Mouse (Mus musculus) forebrain, embryonic 13.5 days (tissue): ENCODE data around the gene Sdc4. TPM values are rescaled to one million over a fixed set of nuclear protein-coding genes. Genes with fewer than 3 reads are reported as not detected.
A peak's percentile ranks its signal among the peaks of the same experiment; 100 is the strongest.

Experiments
- ATAC-seq: fragments of 200-750 bp; cut with Nextera tagmentation; 2 replicates; pipeline ENCODE4 v1.8.0; 2017
- H3K27ac ChIP-seq: fragments of 300-500 bp; sonication (generic); 2 replicates; pipeline ENCODE4 v1.5.1; 2015; ENCODE audit warnings: inconsistent platforms, mild to moderate bottlenecking, moderate library complexity
- H3K27me3 ChIP-seq: fragments of 300-500 bp; sonication (generic); 2 replicates; pipeline ENCODE4 v1.6.1; 2015; ENCODE audit warnings: mild to moderate bottlenecking, inconsistent platforms
- H3K36me3 ChIP-seq: fragments of 300-500 bp; sonication (generic); 2 replicates; pipeline ENCODE4 v1.6.1; 2015; ENCODE audit warnings: mild to moderate bottlenecking, inconsistent platforms; ENCODE audit not compliant: poor library complexity, severe bottlenecking
- H3K4me1 ChIP-seq: fragments of 300-500 bp; sonication (generic); 2 replicates; pipeline ENCODE4 v1.6.1; 2015; ENCODE audit warnings: inconsistent platforms
- H3K4me2 ChIP-seq: fragments of 300-500 bp; sonication (generic); 2 replicates; pipeline ENCODE4 v1.6.1; 2015; ENCODE audit warnings: inconsistent platforms, mild to moderate bottlenecking, moderate library complexity
- H3K4me3 ChIP-seq: fragments of 300-500 bp; sonication (generic); 2 replicates; pipeline ENCODE4 v1.5.1; 2015; ENCODE audit warnings: mild to moderate bottlenecking, inconsistent platforms
- H3K9ac ChIP-seq: fragments of 300-500 bp; sonication (generic); 2 replicates; pipeline ENCODE4 v1.6.1; 2015; ENCODE audit warnings: mild to moderate bottlenecking, inconsistent platforms
- H3K9me3 ChIP-seq: fragments of 300-500 bp; sonication (generic); replicated peaks from 2 replicates; pipeline ENCODE4 v1.6.1; 2016; ENCODE audit warnings: inconsistent platforms
- WGBS: fragments of 180-500 bp; shearing (Covaris S2); methylation state at CpG from one replicate; pipeline ENCODE4 v1.1.7; 2015; 5-methylcytosine and 5-hydroxymethylcytosine counted together
- polyA plus RNA-seq: library from polyadenylated mRNA; unstranded; fragments of >200 nt; fragmentation: Nextera tagmentation; extraction: Ambion mirVana; gene quantifications from 2 replicates; pipeline ENCODE4 v1.2.1, GENCODE M21; 2015

The Sdc4 gene
- polyA plus RNA-seq = 7.9 and 8.6 TPM in 2 replicates

GRCm38 (mm10) chr2:164443460-164444000 lies at the start of gene Sdc4:
TSS of gene Sdc4 (minus strand) at chr2:164443887.
- H3K9ac ChIP-seq = peak within 1 kb of the TSS; percentile 68
- ATAC-seq = no peak
- peaks cover 27% of the 10 kb centered on the region for H3K4me1 ChIP-seq
- WGBS = 8% methylated on average over 18 of the region's 18 CpGs
- H3K27ac ChIP-seq = no peak within 1 kb of the TSS
- H3K4me2 ChIP-seq = peak within 1 kb of the TSS; percentile 93
- peak within 1 kb of the TSS; percentile 51 for H3K4me3 ChIP-seq
- no peaks in the 10 kb centered on the region for H3K9me3 ChIP-seq
- peaks cover 14% of the 10 kb centered on the region for H3K27me3 ChIP-seq
- no peaks in the 10 kb centered on the region for H3K36me3 ChIP-seq

DNA sequence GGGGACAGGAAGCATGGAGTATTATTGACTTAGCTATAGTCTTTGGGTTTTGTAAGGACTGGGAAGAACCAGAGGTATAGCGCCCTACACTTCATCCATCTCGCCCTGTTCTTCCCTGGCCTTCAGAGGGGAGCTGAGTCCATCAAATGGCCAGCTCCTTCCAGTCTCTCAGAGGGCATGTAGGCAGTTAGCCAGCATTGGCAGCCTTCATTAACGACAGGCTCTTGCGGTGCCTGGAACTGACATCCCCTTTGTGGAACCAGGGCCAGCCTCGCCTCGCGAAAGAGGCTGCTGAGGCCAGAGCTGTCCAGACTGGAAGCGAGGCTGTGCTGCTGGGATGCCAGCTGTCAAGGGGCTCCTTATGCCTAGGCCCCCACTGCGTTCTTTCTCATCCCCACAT lies 44.1 kb upstream of the Sdc4 start:
- H3K4me3 ChIP-seq = no peak overlapping the region
- no peak overlapping the region for H3K9ac ChIP-seq
- H3K4me2 ChIP-seq = 0 out of 2 replicates have a peak overlapping the region, but pooled peaks have one; percentile 7
- peaks cover 17% of the 10 kb centered on the region for H3K4me1 ChIP-seq
- peaks cover 35% of the 10 kb centered on the region for H3K27me3 ChIP-seq
- peaks cover 7% of the 10 kb centered on the region; the same call in 1 of the 2 replicates for H3K36me3 ChIP-seq
- no peak overlapping the region for H3K27ac ChIP-seq
- 57% methylated on average over 9 of the region's 9 CpGs for whole genome bisulfite sequencing
- no peaks in the 10 kb centered on the region for H3K9me3 ChIP-seq
- ATAC-seq = no peak

DNA sequence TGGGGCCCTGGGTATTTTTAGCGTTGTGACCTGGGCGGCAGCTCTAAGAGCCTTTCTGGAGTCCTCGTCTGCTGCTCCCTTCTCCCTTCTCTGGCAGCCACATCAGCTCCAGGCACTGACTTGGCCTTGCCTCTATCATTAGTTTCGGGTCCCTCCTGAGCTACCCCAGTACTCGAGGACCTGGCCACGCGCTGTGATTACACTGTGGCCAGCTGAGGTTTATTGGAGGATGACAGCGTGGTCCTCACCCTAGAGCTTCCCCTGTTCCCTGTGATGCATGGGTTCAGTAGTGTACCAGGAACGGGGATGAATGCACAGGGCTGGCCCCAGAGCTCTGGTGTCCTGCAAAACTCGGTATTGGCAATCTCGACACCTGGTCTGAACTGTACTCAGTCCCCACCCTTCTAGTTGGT lies 43.4 kb upstream of the Sdc4 start:
- Histone ChIP-seq H3K36me3 (peaks cover 7% of the 10 kb centered on the region; the same call in 1 of the 2 replicates), H3K4me1 (peaks cover 17% of the 10 kb centered on the region), H3K4me2 (peak overlapping the region; percentile 100), H3K9me3 (no peaks in the 10 kb centered on the region), H3K9ac (peak overlapping the region; percentile 74), H3K27ac (no peak overlapping the region), H3K4me3 (peak overlapping the region; percentile 68), H3K27me3 (peaks cover 35% of the 10 kb centered on the region)
- WGBS = 12% methylated on average over 11 of the region's 11 CpGs
- no peak for ATAC-seq

DNA sequence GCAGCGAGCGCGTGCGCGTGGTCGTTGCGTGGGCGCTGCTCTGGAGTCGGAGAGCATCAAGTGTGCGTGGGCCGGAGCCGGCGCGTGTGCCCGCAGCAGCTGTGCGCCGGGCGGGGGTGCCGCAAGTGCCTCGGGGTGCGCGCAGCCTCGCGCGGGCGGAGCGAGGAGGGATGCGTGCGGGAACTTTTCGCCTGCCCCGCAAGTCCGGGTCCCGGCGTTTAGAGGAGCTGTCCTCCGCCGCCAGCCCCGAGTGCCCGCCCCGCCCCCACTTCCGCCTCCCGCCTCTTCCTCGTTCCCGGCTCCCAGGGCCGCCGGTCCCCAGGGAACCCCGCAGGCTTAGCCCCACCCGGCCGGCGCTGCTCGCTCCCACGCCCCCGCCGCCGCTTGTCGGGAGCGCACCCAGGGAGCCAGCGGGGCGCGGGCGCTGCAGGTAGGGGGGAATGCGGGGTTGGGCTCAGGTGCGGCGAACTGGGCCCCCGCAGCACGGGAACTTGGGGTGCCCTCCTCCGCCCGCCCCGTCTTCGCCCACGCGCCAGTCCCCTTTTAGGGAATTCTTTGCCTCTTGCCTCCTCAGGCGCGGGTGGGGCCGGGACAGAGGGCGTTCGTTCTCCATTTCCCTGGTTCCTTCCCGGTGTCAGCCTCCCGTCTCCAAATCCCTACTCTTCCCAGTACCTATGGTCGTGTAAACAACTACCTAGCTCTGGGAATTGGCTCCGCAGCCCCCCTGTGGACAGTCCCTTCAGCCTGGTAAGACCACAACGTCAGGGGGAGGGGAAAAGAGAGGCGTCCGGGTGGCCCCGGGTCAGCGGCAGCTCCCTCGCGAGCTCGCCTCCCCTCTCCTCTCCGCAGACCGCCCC lies 42.8 kb upstream of the Sdc4 start:
- peaks cover 17% of the 10 kb centered on the region for H3K4me1 ChIP-seq
- peak overlapping the region; percentile 74 for H3K9ac ChIP-seq
- WGBS = under 1% methylated on average over 75 of the region's 90 CpGs
- ATAC-seq = peak; percentile 65
- peak overlapping the region; percentile 68 for H3K4me3 ChIP-seq
- no peaks in the 10 kb centered on the region for H3K9me3 ChIP-seq
- H3K27ac ChIP-seq = no peak overlapping the region
- peaks cover 7% of the 10 kb centered on the region; the same call in 1 of the 2 replicates for H3K36me3 ChIP-seq
- peak overlapping the region; percentile 100 for H3K4me2 ChIP-seq
- peaks cover 35% of the 10 kb centered on the region for H3K27me3 ChIP-seq

DNA sequence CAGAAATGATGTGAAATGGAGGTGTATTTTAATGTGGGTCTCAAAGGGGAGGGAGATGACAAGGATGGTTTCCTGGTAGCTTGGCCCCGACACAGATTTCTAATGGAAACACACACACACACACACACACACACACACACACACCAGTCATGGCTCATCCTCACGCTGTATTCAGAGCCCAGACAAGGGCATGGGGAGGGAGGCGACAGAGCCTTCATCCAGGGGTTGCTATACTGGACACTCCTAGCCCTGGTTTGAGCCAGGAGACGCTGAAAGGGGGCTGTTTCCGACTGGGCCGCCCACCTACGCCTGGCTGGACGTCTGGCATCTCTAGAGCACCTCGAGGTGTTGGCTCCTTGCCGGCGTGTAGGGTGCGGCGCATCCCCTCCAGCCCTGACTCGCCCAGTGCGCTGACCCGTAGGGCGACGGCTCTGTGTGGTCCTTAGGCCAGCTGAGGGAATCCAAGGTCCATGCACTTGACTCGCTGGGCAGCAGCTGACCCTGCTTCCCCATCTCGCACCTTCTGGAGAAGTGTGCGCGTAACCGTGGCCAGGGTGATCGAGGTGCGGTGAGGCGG lies 42.1 kb upstream of the Sdc4 start, which contains the start of gene Dbndd2:
Gene Dbndd2 (plus strand): TSS at position 426 of the 577 bp plus-strand sequence.
- 2% methylated on average over 26 of the region's 26 CpGs for WGBS
- peak; percentile 53 for ATAC-seq
- H3K27me3 ChIP-seq = peaks cover 35% of the 10 kb centered on the region

DNA sequence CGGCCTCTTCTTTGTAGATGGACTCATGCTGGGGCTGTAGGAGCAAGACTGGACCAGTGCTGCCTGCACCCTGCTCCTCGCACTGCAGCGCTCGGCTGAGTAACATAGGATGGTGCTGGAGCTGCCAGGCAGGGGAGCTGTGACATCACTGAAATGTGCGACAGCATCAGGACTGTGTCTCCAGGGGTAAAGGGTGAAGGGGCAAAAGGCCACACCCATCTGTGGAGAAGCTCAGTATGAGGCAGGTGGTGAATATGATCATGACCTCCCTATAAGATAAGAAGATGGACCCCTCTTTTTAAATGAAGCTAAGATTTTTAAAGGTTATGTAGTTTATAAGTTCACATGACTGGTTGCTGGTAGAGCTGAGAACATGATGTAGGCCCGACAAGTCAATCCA lies 29.9 kb upstream of the Sdc4 start, which contains the start of gene Trp53tg5:
Gene Trp53tg5 (minus strand): TSS at position 101 of the 400 bp plus-strand sequence.
- WGBS = 88% methylated on average over 6 of the region's 6 CpGs
- H3K9me3 ChIP-seq = no peaks in the 10 kb centered on the region
- no peak within 1 kb of the TSS for H3K4me3 ChIP-seq
- no peak within 1 kb of the TSS for H3K27ac ChIP-seq
- no peak for ATAC-seq
- H3K4me2 ChIP-seq = no peak within 1 kb of the TSS
- H3K4me1 ChIP-seq = no peaks in the 10 kb centered on the region
- peaks cover 48% of the 10 kb centered on the region for H3K36me3 ChIP-seq
- H3K9ac ChIP-seq = no peak within 1 kb of the TSS
- no peaks in the 10 kb centered on the region for H3K27me3 ChIP-seq

More for the DNA sequence above, 42.1 kb upstream of the Sdc4 start, which contains the start of gene Dbndd2:
- no peaks in the 10 kb centered on the region for H3K9me3 ChIP-seq
- H3K36me3 ChIP-seq = peaks cover 7% of the 10 kb centered on the region; the same call in 1 of the 2 replicates
- peaks cover 17% of the 10 kb centered on the region for H3K4me1 ChIP-seq
- H3K27ac ChIP-seq = no peak within 1 kb of the TSS
- peak within 1 kb of the TSS; percentile 74 for H3K9ac ChIP-seq
- H3K4me2 ChIP-seq = peak within 1 kb of the TSS; percentile 100
- H3K4me3 ChIP-seq = peak within 1 kb of the TSS; percentile 68

- peaks cover 55% of the 10 kb centered on the region for H3K36me3 ChIP-seq
- no peaks in the 10 kb centered on the region for H3K4me1 ChIP-seq
- no peak overlapping the region for H3K4me2 ChIP-seq
- ATAC-seq = no peak
- no peaks in the 10 kb centered on the region for H3K9me3 ChIP-seq
- WGBS = 28% methylated on average over 10 of the region's 10 CpGs
- H3K27me3 ChIP-seq = no peaks in the 10 kb centered on the region
- no peak overlapping the region for H3K9ac ChIP-seq
- H3K27ac ChIP-seq = no peak overlapping the region
- no peak overlapping the region for H3K4me3 ChIP-seq
Observed at GRCm38 (mm10) chr2:164470254-164470653, 26.6 kb upstream of the Sdc4 start.

DNA sequence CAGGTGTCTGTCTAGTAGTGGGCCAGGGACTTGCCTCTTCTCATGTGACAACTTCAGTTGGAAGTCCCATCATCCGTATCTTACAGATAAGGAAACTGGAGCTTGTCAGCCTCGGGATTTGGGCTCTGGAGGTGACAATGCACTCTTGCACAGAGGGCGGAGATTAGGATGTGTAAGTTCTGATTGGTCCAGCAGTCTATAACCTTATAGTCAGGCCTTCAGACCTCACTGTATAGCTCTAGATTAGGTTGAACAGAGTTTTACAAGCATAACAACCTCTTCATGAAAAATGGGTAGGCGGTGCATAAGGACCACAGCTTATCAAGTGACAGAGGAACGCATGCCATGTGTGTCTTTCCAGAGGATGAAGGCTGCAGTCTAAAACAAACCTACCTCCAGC lies 23.1 kb upstream of the Sdc4 start:
- WGBS = 86% methylated on average over 5 of the region's 5 CpGs
- Histone ChIP-seq H3K9me3 (no peaks in the 10 kb centered on the region), H3K4me2 (no peak overlapping the region), H3K4me1 (peaks cover 10% of the 10 kb centered on the region), H3K4me3 (no peak overlapping the region), H3K27me3 (no peaks in the 10 kb centered on the region), H3K36me3 (peaks cover 61% of the 10 kb centered on the region), H3K27ac (no peak overlapping the region), H3K9ac (no peak overlapping the region)
- ATAC-seq = no peak

- no peaks in the 10 kb centered on the region for H3K9me3 ChIP-seq
- H3K9ac ChIP-seq = no peak overlapping the region
- H3K4me2 ChIP-seq = no peak overlapping the region
- peaks cover 61% of the 10 kb centered on the region for H3K36me3 ChIP-seq
- no peak for ATAC-seq
- no peak overlapping the region for H3K27ac ChIP-seq
- no peaks in the 10 kb centered on the region for H3K27me3 ChIP-seq
- peaks cover 13% of the 10 kb centered on the region for H3K4me1 ChIP-seq
- no peak overlapping the region for H3K4me3 ChIP-seq
Observed at GRCm38 (mm10) chr2:164465161-164465560, 21.5 kb upstream of the Sdc4 start.

GRCm38 (mm10) chr2:164460745-164461551 lies 17.3 kb upstream of the Sdc4 start, which contains the start of gene Gm20458:
TSS of gene Gm20458 (plus strand) at chr2:164460967.
- Histone ChIP-seq H3K27me3 (no peaks in the 10 kb centered on the region), H3K4me3 (peak within 1 kb of the TSS; percentile 88), H3K4me2 (peak within 1 kb of the TSS; percentile 75), H3K9ac (peak within 1 kb of the TSS; percentile 85), H3K27ac (peak within 1 kb of the TSS; percentile 87), H3K9me3 (no peaks in the 10 kb centered on the region), H3K4me1 (peaks cover 21% of the 10 kb centered on the region), H3K36me3 (peaks cover 30% of the 10 kb centered on the region)
- WGBS = under 1% methylated on average over 69 of the region's 79 CpGs
- peak; percentile 99 for ATAC-seq

GRCm38 (mm10) chr2:164458535-164458934 lies 14.8 kb upstream of the Sdc4 start:
- H3K27me3 ChIP-seq = no peaks in the 10 kb centered on the region
- H3K4me2 ChIP-seq = no peak overlapping the region
- H3K36me3 ChIP-seq = peaks cover 8% of the 10 kb centered on the region; the same call in 1 of the 2 replicates
- 89% methylated on average over 8 of the region's 8 CpGs for WGBS
- H3K4me1 ChIP-seq = peaks cover 21% of the 10 kb centered on the region
- no peaks in the 10 kb centered on the region for H3K9me3 ChIP-seq
- ATAC-seq = no peak
- no peak overlapping the region for H3K4me3 ChIP-seq
- no peak overlapping the region for H3K27ac ChIP-seq
- H3K9ac ChIP-seq = no peak overlapping the region
